Mouse (Mus musculus) liver, embryonic 14.5 days (tissue): ENCODE measurements around the gene Kif21a. TPM values are rescaled to one million over a fixed set of nuclear protein-coding genes. Genes with fewer than 3 reads are reported as not detected.
A peak's percentile ranks its signal among the peaks of the same experiment; 100 is the strongest.

Source experiments
- ATAC-seq: fragments of 200-750 bp; cut with Nextera tagmentation; 2 replicates; pipeline ENCODE4 v1.8.0; 2017; ENCODE audit warnings: moderate number of reproducible peaks, mild to moderate bottlenecking, moderate library complexity; ENCODE audit not compliant: insufficient read depth
- DNase-seq, 3 experiments: peaks; one replicate each; pipeline ENCODE4 v3.0.0-alpha.2; 2012 to 2013; ENCODE audit warnings: low read depth in 3 of 3, low spot score in 3 of 3
- H3K27ac ChIP-seq: fragments of 300-500 bp; sonication (generic); 2 replicates; pipeline ENCODE4 v1.5.1; 2014; ENCODE audit warnings: moderate library complexity, mild to moderate bottlenecking, control low read depth, inconsistent platforms
- H3K27me3 ChIP-seq: fragments of 300-500 bp; sonication (generic); 2 replicates; pipeline ENCODE4 v1.6.1; 2014; ENCODE audit warnings: mild to moderate bottlenecking, low read length, moderate library complexity; ENCODE audit not compliant: control insufficient read depth, insufficient read depth
- H3K36me3 ChIP-seq: fragments of 300-500 bp; sonication (generic); replicated peaks from 2 replicates; pipeline ENCODE4 v1.6.1; 2014; ENCODE audit warnings: low read depth; ENCODE audit not compliant: control insufficient read depth, insufficient read depth
- H3K4me1 ChIP-seq, 2 experiments: fragments of 200-500 bp in 1 of 2; fragments of 300-500 bp in 1 of 2; sonication (generic) in 1 of 2; replicated peaks; 2 replicates each; pipeline ENCODE4 v1.6.1; 2012 to 2014; ENCODE audit warnings: antibody characterized with exemption in 1 of 2, inconsistent platforms in 1 of 2, low read length in 1 of 2; ENCODE audit not compliant: control insufficient read depth in 2 of 2, insufficient read depth in 2 of 2
- H3K4me2 ChIP-seq: fragments of 300-500 bp; sonication (generic); 2 replicates; pipeline ENCODE4 v1.6.1; 2014; ENCODE audit warnings: low read depth, mild to moderate bottlenecking, control low read depth, moderate library complexity
- H3K4me3 ChIP-seq, 2 experiments: fragments of 200-500 bp in 1 of 2; fragments of 300-500 bp in 1 of 2; sonication (generic) in 1 of 2; 2 replicates each; pipeline ENCODE4 v1.5.1; 2012 to 2014; ENCODE audit warnings: low read depth in 2 of 2, low read length in 2 of 2, mild to moderate bottlenecking in 2 of 2, control low read depth in 1 of 2, inconsistent platforms in 1 of 2, moderate library complexity in 1 of 2; ENCODE audit not compliant: insufficient read depth in 1 of 2
- H3K9ac ChIP-seq: fragments of 300-500 bp; sonication (generic); replicated peaks from 2 replicates; pipeline ENCODE4 v1.6.1; 2014; ENCODE audit warnings: mild to moderate bottlenecking, control low read depth, moderate library complexity
- H3K9me3 ChIP-seq: fragments of 300-500 bp; sonication (generic); 2 replicates; pipeline ENCODE4 v1.6.1; 2016; ENCODE audit warnings: low read length, mixed read lengths; ENCODE audit not compliant: control insufficient read depth
- CTCF ChIP-seq: IDR thresholded peaks from 2 replicates; pipeline ENCODE4 v1.5.1; 2016; ENCODE audit warnings: antibody characterized with exemption, low read depth, control low read depth
- EP300 ChIP-seq: IDR thresholded peaks from 2 replicates; pipeline ENCODE4 v1.6.1; 2016; ENCODE audit warnings: antibody characterized with exemption, low read depth
- WGBS: fragments of 180-500 bp; shearing (Covaris S2); extraction: QIAGEN DNeasy Blood & Tissue Kit; methylation state at CpG from one replicate; pipeline ENCODE4 v1.1.7; 2014; ENCODE audit not compliant: insufficient replicate concordance; 5-methylcytosine and 5-hydroxymethylcytosine counted together
- polyA plus RNA-seq, 2 experiments: library from polyadenylated mRNA; depleted of rRNA in 1 of 2; stranded (reverse) in 1 of 2; unstranded in 1 of 2; fragments of >200 nt; fragmentation: Nextera tagmentation in 1 of 2; extraction: Ambion mirVana in 1 of 2; gene quantifications; 2 replicates each; pipeline versions ENCODE4 v1.2.1 to v1.2.3; 2012 to 2014

Gene Kif21a
- polyA plus RNA-seq, 2 experiments: 1.8 to 3.0 TPM

DNA sequence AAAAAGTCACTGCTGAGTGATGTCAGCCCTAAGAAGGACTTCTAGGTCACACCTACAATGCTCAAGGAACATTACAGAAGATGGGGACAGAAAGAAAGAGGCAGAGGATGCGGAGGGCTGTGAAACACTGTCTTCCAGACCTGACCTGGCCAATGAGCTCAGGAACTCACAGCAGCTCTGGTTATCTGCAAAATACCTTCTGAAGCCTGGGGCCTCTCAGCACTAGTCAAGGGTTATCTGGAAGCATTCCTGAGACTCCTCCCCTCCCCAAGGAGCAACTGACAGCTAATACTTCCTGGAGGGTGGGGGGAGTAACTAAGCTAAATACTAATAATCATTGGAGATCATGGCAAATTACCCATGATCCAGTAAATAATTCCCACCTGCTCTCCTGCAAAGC, 111.3 kb downstream of the Kif21a start:
- Histone ChIP-seq H3K9me3 (no peaks in the 10 kb centered on the region), H3K9ac (no peak overlapping the region), H3K27ac (no peak overlapping the region), H3K27me3 (no peaks in the 10 kb centered on the region), H3K36me3 (no peaks in the 10 kb centered on the region), H3K4me1 (no peaks in the 10 kb centered on the region; a peak in 1 of 4 replicates), H3K4me2 (no peak overlapping the region), H3K4me3 (no peak overlapping the region)
- TF ChIP-seq CTCF (no peak), EP300 (no peak)
- 33% methylated on average over 1 of the region's 1 CpGs for WGBS
- DNase-seq: no peak
- peak; percentile 59; the same call in 1 of the 2 replicates for ATAC-seq

DNA sequence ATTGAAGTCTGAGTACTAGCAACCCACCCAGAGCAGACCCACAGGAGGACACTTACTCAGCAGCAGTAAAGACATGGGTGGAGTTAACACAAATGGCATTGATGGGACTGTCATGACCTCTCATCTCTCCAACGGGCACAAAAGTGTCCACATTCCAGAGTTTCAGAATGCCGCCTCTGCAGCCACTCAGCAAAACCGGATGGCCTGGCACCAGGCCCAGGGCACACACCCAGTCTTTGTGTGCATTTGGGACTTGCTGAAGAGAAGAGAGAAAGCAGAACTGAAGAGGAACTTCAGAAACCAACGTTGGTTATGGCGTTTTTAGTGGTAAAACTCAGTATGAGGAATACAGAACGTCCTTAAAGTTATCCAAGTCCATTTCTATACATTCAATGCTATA, 114.2 kb downstream of the Kif21a start:
- no peak for DNase-seq
- whole genome bisulfite sequencing: 62% methylated on average over 6 of the region's 6 CpGs
- H3K27me3 ChIP-seq: no peaks in the 10 kb centered on the region
- no peaks in the 10 kb centered on the region for H3K9me3 ChIP-seq
- H3K4me3 ChIP-seq: no peak overlapping the region
- TF ChIP-seq CTCF: no peak
- TF ChIP-seq EP300: no peak
- H3K27ac ChIP-seq: no peak overlapping the region
- H3K9ac ChIP-seq: no peak overlapping the region
- H3K36me3 ChIP-seq: no peaks in the 10 kb centered on the region
- ATAC-seq: no peak
- no peaks in the 10 kb centered on the region; a peak in 1 of 4 replicates for H3K4me1 ChIP-seq
- H3K4me2 ChIP-seq: no peak overlapping the region

DNA sequence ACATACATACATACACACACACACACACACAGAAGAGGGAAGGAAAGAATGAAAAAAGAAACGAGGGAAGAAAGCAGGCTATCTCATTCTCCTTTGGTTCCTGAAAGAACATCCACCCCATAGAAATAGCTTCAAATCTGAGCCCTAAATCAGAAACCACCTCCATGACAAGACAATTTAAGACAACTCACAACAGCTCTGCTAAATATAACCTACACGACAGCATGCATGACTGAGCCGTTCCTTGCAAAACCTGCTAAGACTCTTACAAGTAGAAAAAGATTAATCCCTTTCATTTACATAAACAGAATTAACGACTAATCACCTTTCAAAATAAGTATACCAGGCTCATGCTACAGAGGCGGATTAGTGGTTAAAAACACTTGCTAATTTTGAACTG, 118.3 kb downstream of the Kif21a start:
- 49% methylated on average over 5 of the region's 5 CpGs for WGBS
- TF ChIP-seq EP300 (no peak), CTCF (no peak)
- no peak for ATAC-seq

DNA sequence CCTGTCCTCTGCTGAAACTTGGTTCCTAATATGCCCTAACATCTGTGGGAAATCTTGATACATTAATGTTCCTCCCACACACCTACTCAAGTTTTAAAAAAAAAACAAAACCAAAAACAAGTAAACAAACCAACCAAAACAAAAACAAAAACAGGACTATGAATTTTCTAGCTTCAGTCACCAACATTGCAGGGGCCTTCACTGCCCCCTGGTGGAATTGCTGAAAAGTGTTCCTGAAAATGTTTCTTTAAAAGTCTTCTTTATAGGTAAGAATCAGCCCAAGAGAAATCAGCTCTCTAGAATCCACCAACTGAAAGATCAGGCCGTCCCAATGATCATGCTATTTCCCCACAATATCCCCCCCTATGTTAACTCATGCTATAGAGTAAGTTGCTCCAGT, 120.7 kb downstream of the Kif21a start:
- Histone ChIP-seq H3K9me3 (no peaks in the 10 kb centered on the region), H3K4me1 (no peaks in the 10 kb centered on the region), H3K36me3 (no peaks in the 10 kb centered on the region), H3K9ac (no peak overlapping the region), H3K27ac (no peak overlapping the region), H3K27me3 (no peaks in the 10 kb centered on the region), H3K4me2 (no peak overlapping the region), H3K4me3 (no peak overlapping the region)
- TF ChIP-seq EP300: no peak
- peak; percentile 56 for TF ChIP-seq CTCF
- WGBS: 7% methylated on average over 1 of the region's 1 CpGs
- DNase-seq: no peak
- ATAC-seq: no peak

More for the DNA sequence above, 118.3 kb downstream of the Kif21a start:
- H3K9me3 ChIP-seq: no peaks in the 10 kb centered on the region
- H3K4me1 ChIP-seq: no peaks in the 10 kb centered on the region
- no peaks in the 10 kb centered on the region for H3K36me3 ChIP-seq
- no peak overlapping the region for H3K9ac ChIP-seq
- DNase-seq: no peak
- no peak overlapping the region for H3K4me2 ChIP-seq
- H3K27ac ChIP-seq: no peak overlapping the region
- H3K27me3 ChIP-seq: no peaks in the 10 kb centered on the region
- no peak overlapping the region for H3K4me3 ChIP-seq

DNA sequence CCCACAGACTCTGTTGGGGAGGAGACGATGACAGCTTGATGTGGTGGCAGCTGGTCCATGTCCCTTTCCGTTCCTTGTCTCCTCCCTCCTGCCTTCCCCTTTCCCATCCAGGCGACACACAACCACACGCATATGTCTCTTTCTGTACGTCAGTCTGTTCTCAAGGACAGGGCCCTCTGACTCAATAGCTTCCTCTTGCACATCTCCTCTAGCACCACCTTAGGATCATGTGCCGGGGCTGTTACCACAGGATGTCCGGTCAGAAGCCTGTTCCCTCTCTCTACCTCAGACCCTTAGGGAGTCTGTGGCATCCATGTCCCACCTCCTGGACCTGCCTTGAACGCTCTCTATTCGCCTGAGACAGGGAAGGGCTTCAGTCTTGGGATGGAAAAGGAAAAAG, 153.3 kb downstream of the Kif21a start:
- H3K27me3 ChIP-seq: no peaks in the 10 kb centered on the region
- DNase-seq (no peak), ATAC-seq (peak; percentile 35; the same call in 1 of the 2 replicates)
- TF ChIP-seq EP300 (no peak), CTCF (no peak)
- H3K9ac ChIP-seq: no peak overlapping the region
- no peak overlapping the region for H3K27ac ChIP-seq
- no peaks in the 10 kb centered on the region for H3K36me3 ChIP-seq
- no peak overlapping the region for H3K4me2 ChIP-seq
- no peaks in the 10 kb centered on the region for H3K4me1 ChIP-seq
- H3K4me3 ChIP-seq: no peak overlapping the region
- H3K9me3 ChIP-seq: no peaks in the 10 kb centered on the region
- WGBS: 49% methylated on average over 9 of the region's 9 CpGs

DNA sequence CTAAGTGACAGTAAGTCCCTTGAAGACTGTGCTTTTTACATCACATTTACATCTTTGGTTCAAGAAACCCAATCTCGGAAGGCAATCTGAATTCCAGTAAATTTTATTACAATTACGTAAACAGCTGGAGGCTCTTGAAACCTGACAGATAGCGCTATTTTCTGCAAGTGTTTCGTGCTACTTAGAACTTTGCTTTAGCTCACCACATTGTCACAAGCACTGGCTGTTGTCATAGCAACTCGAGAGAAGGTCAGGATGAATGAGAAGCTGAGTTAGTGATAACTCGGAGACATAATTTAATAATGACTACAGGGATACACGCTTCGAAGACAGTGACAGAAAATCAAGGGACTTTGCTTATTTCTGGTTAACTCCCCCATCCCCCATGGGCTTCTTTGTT, 162.3 kb downstream of the Kif21a start:
- no peak for TF ChIP-seq CTCF
- TF ChIP-seq EP300: no peak
- Histone ChIP-seq H3K4me1 (no peaks in the 10 kb centered on the region), H3K4me3 (no peak overlapping the region), H3K36me3 (no peaks in the 10 kb centered on the region), H3K27me3 (no peaks in the 10 kb centered on the region), H3K4me2 (no peak overlapping the region), H3K27ac (no peak overlapping the region), H3K9ac (no peak overlapping the region), H3K9me3 (no peaks in the 10 kb centered on the region)
- ATAC-seq (no peak), DNase-seq (no peak)
- 66% methylated on average over 8 of the region's 8 CpGs for WGBS

Other genes with a start within 250 kb of the Kif21a start
- 0.87 and 1.1 TPM in 2 replicates for gene Abcd2, start 141.9 kb upstream of the Kif21a start, polyA plus RNA-seq (2012; rRNA removed)
- gene Abcd2, start 141.9 kb upstream of the Kif21a start, polyA plus RNA-seq (2014; fragmentation: Nextera tagmentation; extraction: Ambion mirVana): 2.5 and 3.3 TPM in 2 replicates
- gene CN725425, start 149.5 kb upstream of the Kif21a start, polyA plus RNA-seq (2012; rRNA removed): 0.02 TPM in 1 of 2 replicates, not detected in the other
- gene CN725425, start 149.5 kb upstream of the Kif21a start, polyA plus RNA-seq (2014; fragmentation: Nextera tagmentation; extraction: Ambion mirVana): 0.05 TPM in 1 of 2 replicates, not detected in the other